Mouse (Mus musculus): ENCODE measurements at regions not wholly inside any gene's neighbourhood (a gene's known extent, or its start where the extent isn't known, plus 50 kb on each side); places are given as distances from the start of the nearest gene placed in this dataset.

GRCm38 (mm10) chr3:19888405-19888804 lies 68.4 kb upstream of the Cp start:
- TF ChIP-seq CTCF (IDR thresholded peaks at IDR 0.05; ENCODE audit: low read depth, low read length), result no peak
- TF ChIP-seq TAL1 (conservative IDR thresholded peaks at IDR 0.05; ENCODE audit: low read depth, low read length), result no peak

All from G1E (cell line).